Mouse (Mus musculus) hindbrain, embryonic 16.5 days (tissue): Measurements from ENCODE around the gene Slc25a10. TPM values are rescaled to one million over a fixed set of nuclear protein-coding genes. Genes with fewer than 3 reads are reported as not detected.

Source experiments
- ATAC-seq: fragments of 200-750 bp; cut with Nextera tagmentation; 2 replicates; pipeline ENCODE4 v1.8.0; 2017; ENCODE audit warnings: moderate TSS enrichment, moderate library complexity
- H3K27ac ChIP-seq: fragments of 300-500 bp; sonication (generic); 2 replicates; pipeline ENCODE4 v1.5.1; 2014; ENCODE audit warnings: low read depth, mild to moderate bottlenecking, control low read depth, low read length, moderate library complexity
- H3K27me3 ChIP-seq: fragments of 300-500 bp; sonication (generic); replicated peaks from 2 replicates; pipeline ENCODE4 v1.6.1; 2014; ENCODE audit warnings: low read length; ENCODE audit not compliant: control insufficient read depth, insufficient read depth
- H3K36me3 ChIP-seq: fragments of 300-500 bp; sonication (generic); 2 replicates; pipeline ENCODE4 v1.6.1; 2014; ENCODE audit warnings: mild to moderate bottlenecking, low read length, moderate library complexity, mixed read lengths; ENCODE audit not compliant: control insufficient read depth, insufficient read depth
- H3K4me1 ChIP-seq: fragments of 300-500 bp; sonication (generic); 2 replicates; pipeline ENCODE4 v1.6.1; 2014; ENCODE audit warnings: low read depth, low read length; ENCODE audit not compliant: control insufficient read depth, insufficient read depth
- H3K4me2 ChIP-seq: fragments of 300-500 bp; sonication (generic); 2 replicates; pipeline ENCODE4 v1.6.1; 2014; ENCODE audit warnings: mild to moderate bottlenecking, low read length, control low read depth, moderate library complexity
- H3K4me3 ChIP-seq: fragments of 300-500 bp; sonication (generic); 2 replicates; pipeline ENCODE4 v1.5.1; 2014; ENCODE audit warnings: mild to moderate bottlenecking, low read length, control low read depth, moderate library complexity
- H3K9ac ChIP-seq: fragments of 300-500 bp; sonication (generic); 2 replicates; pipeline ENCODE4 v1.6.1; 2014; ENCODE audit warnings: low read depth, mild to moderate bottlenecking, control low read depth, low read length, moderate library complexity
- H3K9me3 ChIP-seq: fragments of 300-500 bp; sonication (generic); 2 replicates; pipeline ENCODE4 v1.6.1; 2014; ENCODE audit warnings: mild to moderate bottlenecking, low read length, moderate library complexity; ENCODE audit not compliant: control insufficient read depth
- WGBS: fragments of 180-500 bp; shearing (Covaris S2); extraction: QIAGEN DNeasy Blood & Tissue Kit; methylation state at CpG from one replicate; pipeline ENCODE4 v1.1.7; 2014; 5-methylcytosine and 5-hydroxymethylcytosine counted together
- polyA plus RNA-seq: library from polyadenylated mRNA; unstranded; fragments of >200 nt; fragmentation: Nextera tagmentation; extraction: Ambion mirVana; gene quantifications from 2 replicates; pipeline ENCODE4 v1.2.1, GENCODE M21; 2015

Slc25a10 gene
- polyA plus RNA-seq, 1 experiment from 2014 or later: 31.2 TPM

- H3K4me3 ChIP-seq: no peak overlapping the region
- no peak overlapping the region for H3K9ac ChIP-seq
- no peak overlapping the region for H3K27ac ChIP-seq
- WGBS: 93% methylated on average over 7 of the region's 7 CpGs
- H3K4me1 ChIP-seq: peaks cover 18% of the 10 kb centered on the region
- H3K36me3 ChIP-seq: peaks cover 4% of the 10 kb centered on the region; the same call in 1 of the 2 replicates
- no peaks in the 10 kb centered on the region for H3K27me3 ChIP-seq
- no peak overlapping the region for H3K4me2 ChIP-seq
- no peaks in the 10 kb centered on the region for H3K9me3 ChIP-seq
- ATAC-seq: no peak
Observed at GRCm38 (mm10) chr11:120455413-120455812, 36.2 kb upstream of the Slc25a10 start.

GRCm38 (mm10) chr11:120457370-120457769 is 34.3 kb upstream of the Slc25a10 start:
- 35% methylated on average over 14 of the region's 14 CpGs for WGBS
- peak; percentile 5; the same call in 1 of the 2 replicates for ATAC-seq

GRCm38 (mm10) chr11:120457772-120458751 is 33.6 kb upstream of the Slc25a10 start, which contains the start of the genes Oxld1 and Ccdc137:
TSS of gene Oxld1 (minus strand) at chr11:120458068.
TSS of gene Ccdc137 (plus strand) at chr11:120458115.
- WGBS: 5% methylated on average over 59 of the region's 62 CpGs
- H3K4me3 ChIP-seq: peak within 1 kb of the TSS; percentile 88
- no peaks in the 10 kb centered on the region for H3K9me3 ChIP-seq
- no peaks in the 10 kb centered on the region for H3K27me3 ChIP-seq
- H3K4me2 ChIP-seq: peak within 1 kb of the TSS; percentile 93
- peaks cover 8% of the 10 kb centered on the region; the same call in 1 of the 2 replicates for H3K36me3 ChIP-seq
- H3K9ac ChIP-seq: peak within 1 kb of the TSS; percentile 98
- H3K4me1 ChIP-seq: peaks cover 18% of the 10 kb centered on the region
- ATAC-seq: peak; percentile 93
- H3K27ac ChIP-seq: peak within 1 kb of the TSS; percentile 86

More at GRCm38 (mm10) chr11:120457370-120457769, 34.3 kb upstream of the Slc25a10 start:
- Histone ChIP-seq H3K27ac (peak overlapping the region; percentile 86), H3K4me2 (peak overlapping the region; percentile 93), H3K4me3 (peak overlapping the region; percentile 88), H3K9me3 (no peaks in the 10 kb centered on the region), H3K36me3 (peaks cover 8% of the 10 kb centered on the region; the same call in 1 of the 2 replicates), H3K4me1 (peaks cover 18% of the 10 kb centered on the region), H3K9ac (peak overlapping the region; percentile 98), H3K27me3 (no peaks in the 10 kb centered on the region)

- ATAC-seq: no peak
- H3K27me3 ChIP-seq: no peaks in the 10 kb centered on the region
- H3K9ac ChIP-seq: peak overlapping the region; percentile 98
- H3K27ac ChIP-seq: no peak overlapping the region
- H3K4me3 ChIP-seq: peak overlapping the region; percentile 88
- peak overlapping the region; percentile 93 for H3K4me2 ChIP-seq
- H3K9me3 ChIP-seq: no peaks in the 10 kb centered on the region
- peaks cover 18% of the 10 kb centered on the region for H3K4me1 ChIP-seq
- H3K36me3 ChIP-seq: peaks cover 8% of the 10 kb centered on the region; the same call in 1 of the 2 replicates
- 77% methylated on average over 6 of the region's 6 CpGs for WGBS
Observed at GRCm38 (mm10) chr11:120458847-120459597, 32.6 kb upstream of the Slc25a10 start.

- no peak overlapping the region for H3K27ac ChIP-seq
- no peaks in the 10 kb centered on the region for H3K9me3 ChIP-seq
- ATAC-seq: no peak
- H3K36me3 ChIP-seq: peaks cover 8% of the 10 kb centered on the region; the same call in 1 of the 2 replicates
- H3K27me3 ChIP-seq: no peaks in the 10 kb centered on the region
- H3K4me3 ChIP-seq: no peak overlapping the region
- no peak overlapping the region for H3K4me2 ChIP-seq
- H3K4me1 ChIP-seq: peaks cover 26% of the 10 kb centered on the region
- H3K9ac ChIP-seq: no peak overlapping the region
- 86% methylated on average over 2 of the region's 2 CpGs for WGBS
Observed at GRCm38 (mm10) chr11:120463536-120463935, 28.1 kb upstream of the Slc25a10 start.

GRCm38 (mm10) chr11:120464365-120464764 is 27.3 kb upstream of the Slc25a10 start:
- no peak overlapping the region for H3K9ac ChIP-seq
- H3K4me1 ChIP-seq: peaks cover 22% of the 10 kb centered on the region
- WGBS: 89% methylated on average over 5 of the region's 5 CpGs
- H3K9me3 ChIP-seq: no peaks in the 10 kb centered on the region
- H3K4me3 ChIP-seq: no peak overlapping the region
- no peak for ATAC-seq
- no peak overlapping the region for H3K27ac ChIP-seq
- no peaks in the 10 kb centered on the region for H3K27me3 ChIP-seq
- H3K4me2 ChIP-seq: no peak overlapping the region
- H3K36me3 ChIP-seq: peaks cover 8% of the 10 kb centered on the region; the same call in 1 of the 2 replicates

- Histone ChIP-seq H3K4me1 (peaks cover 21% of the 10 kb centered on the region), H3K4me3 (no peak overlapping the region), H3K27me3 (no peaks in the 10 kb centered on the region), H3K4me2 (no peak overlapping the region), H3K27ac (no peak overlapping the region), H3K36me3 (peaks cover 9% of the 10 kb centered on the region), H3K9me3 (no peaks in the 10 kb centered on the region), H3K9ac (no peak overlapping the region)
- WGBS: 95% methylated on average over 4 of the region's 4 CpGs
- ATAC-seq: no peak
Observed at GRCm38 (mm10) chr11:120465521-120465920, 26.1 kb upstream of the Slc25a10 start.

- peaks cover 22% of the 10 kb centered on the region for H3K36me3 ChIP-seq
- under 1% methylated on average over 42 of the region's 54 CpGs for whole genome bisulfite sequencing
Observed at GRCm38 (mm10) chr11:120467051-120467735, 24.4 kb upstream of the Slc25a10 start, which contains the start of gene Arl16. TSS of gene Arl16 (minus strand) at chr11:120467607.

More at GRCm38 (mm10) chr11:120467051-120467735, 24.4 kb upstream of the Slc25a10 start, which contains the start of gene Arl16:
- peak within 1 kb of the TSS; percentile 97 for H3K4me3 ChIP-seq
- peak within 1 kb of the TSS; percentile 88 for H3K27ac ChIP-seq
- peak within 1 kb of the TSS; percentile 97 for H3K4me2 ChIP-seq
- H3K9ac ChIP-seq: peak within 1 kb of the TSS; percentile 94
- no peaks in the 10 kb centered on the region for H3K27me3 ChIP-seq
- H3K4me1 ChIP-seq: peaks cover 21% of the 10 kb centered on the region
- no peaks in the 10 kb centered on the region for H3K9me3 ChIP-seq
- ATAC-seq: peak; percentile 100
